Mouse (Mus musculus) granulocyte monocyte progenitor cell, adult 5-6 weeks (primary cell): ENCODE measurements around the gene Iqch. TPM values are rescaled to one million over a fixed set of nuclear protein-coding genes. Genes with fewer than 3 reads are reported as not detected.

Experiments used
- ATAC-seq: replicated peaks from 2 replicates; pipeline ENCODE4 v1.8.0; 2016; ENCODE audit warnings: mild to moderate bottlenecking, moderate TSS enrichment, inconsistent platforms; ENCODE audit not compliant: poor library complexity, severe bottlenecking
- total RNA-seq, 2 experiments: library from RNA; stranded (forward) in 1 of 2; stranded (reverse) in 1 of 2; fragments of 200-712, 200-1000 nt in 1 of 2; fragments of >200 nt in 1 of 2; fragmentation: Nextera tagmentation in 1 of 2; gene quantifications; 2 replicates each; pipeline ENCODE4 v1.2.3; 2014 to 2017

Gene Iqch
- total RNA-seq, 2 experiments from 2014 or later = not detected

DNA sequence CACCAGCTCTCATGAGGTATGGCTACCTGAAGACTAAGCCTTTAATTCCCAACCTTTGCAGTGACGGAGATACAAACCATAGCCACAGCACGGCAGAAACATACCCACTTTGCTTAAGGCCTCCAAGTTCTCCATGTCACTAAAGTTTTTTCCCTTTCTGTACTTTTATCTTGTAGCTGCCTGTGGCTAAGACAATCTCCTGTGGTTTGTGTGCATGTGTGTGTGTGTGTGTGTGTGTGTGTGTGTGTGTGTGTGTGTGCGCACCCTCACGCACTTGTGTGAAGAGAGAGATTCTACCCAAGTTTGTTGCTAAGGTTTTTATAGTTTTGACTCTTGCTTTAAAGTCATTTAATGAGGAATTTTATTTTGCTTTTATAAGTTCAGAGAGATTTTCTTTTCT, 219.5 kb downstream of the Iqch start:
- no peak for ATAC-seq

DNA sequence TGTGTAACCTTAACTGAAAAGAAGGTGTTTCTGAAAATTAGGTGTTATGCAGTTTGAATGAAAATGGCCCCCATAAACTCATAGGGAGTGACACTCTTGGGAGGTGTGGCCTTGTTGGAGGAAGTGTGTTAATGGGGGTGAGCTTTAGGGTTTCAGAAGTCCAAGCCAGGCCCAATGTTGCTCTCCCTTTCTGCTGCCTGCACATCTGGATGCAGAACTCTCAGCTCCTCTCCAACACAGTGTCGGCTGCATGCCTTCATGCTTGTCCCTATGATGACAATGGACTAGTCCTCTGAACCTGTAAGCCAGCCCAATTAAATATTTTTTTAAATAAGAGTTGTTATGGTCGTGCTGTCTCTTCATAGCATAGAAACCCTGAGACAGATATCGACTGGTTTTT, 222.0 kb downstream of the Iqch start:
- no peak for ATAC-seq

DNA sequence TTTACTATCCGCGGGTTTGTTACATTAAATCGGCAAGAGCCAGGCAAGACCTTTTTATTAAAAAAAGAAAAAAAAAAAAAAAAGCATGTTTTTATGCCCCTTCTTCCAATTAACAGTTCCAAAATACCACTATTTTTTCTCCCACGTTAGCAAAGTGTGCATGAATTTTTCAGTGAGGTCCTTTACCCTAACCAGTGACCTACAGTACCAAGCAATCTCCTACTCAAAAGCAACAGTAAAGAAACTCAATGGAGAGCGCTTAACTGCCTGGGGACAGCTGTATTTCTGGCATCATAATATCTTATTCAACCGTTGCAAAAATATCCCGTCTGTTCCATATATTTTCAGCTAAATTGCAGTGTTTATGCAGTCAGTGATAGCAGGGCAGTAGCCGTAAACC, 224.1 kb downstream of the Iqch start:
- ATAC-seq = no peak

DNA sequence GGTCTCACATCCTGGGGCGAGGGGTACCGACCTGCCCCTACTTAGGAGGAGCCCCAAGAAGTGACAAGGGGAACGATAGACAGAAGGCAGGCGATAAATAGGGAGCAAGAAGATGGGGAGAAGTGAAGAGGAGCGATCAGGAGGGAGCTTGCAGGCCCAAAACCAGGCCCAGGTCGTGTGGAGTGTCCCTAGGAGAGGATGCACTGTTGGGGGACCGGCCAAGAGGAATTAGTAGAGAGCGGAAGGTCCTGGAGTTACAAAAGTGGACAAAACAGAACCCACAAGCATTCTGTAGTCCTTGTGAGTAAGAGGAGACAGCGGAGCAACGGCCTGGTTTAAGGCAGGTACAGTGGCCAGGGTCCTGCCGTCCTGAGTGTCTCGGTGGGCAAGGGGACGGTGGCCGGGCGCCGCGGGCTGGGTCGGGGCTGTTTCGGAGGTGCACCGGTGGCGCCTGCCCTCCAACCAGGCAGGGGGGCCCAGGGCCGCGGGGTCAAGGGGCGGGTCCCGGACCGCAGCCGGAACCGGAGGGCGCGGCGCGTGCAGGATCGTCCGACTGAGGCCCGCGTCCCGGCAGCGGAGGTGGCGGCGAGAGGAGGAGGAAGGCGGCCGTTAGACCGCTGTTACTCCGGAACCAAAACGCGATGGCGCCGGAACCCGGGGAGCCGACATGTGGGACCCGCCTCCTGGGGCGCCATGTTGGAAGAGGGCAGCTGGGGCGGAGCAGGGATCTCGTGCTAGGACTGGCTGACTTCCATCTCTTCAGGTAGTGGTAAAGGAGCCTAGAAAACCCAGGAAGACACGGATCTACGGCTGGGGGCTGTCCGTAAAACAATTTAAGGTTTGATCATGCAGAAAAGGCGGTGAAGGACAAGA, 224.8 kb downstream of the Iqch start, which contains the start of gene Map2k5:
Map2k5 (minus strand) TSS at position 633 of the 873 bp plus-strand sequence.
- ATAC-seq = peak; percentile 96

DNA sequence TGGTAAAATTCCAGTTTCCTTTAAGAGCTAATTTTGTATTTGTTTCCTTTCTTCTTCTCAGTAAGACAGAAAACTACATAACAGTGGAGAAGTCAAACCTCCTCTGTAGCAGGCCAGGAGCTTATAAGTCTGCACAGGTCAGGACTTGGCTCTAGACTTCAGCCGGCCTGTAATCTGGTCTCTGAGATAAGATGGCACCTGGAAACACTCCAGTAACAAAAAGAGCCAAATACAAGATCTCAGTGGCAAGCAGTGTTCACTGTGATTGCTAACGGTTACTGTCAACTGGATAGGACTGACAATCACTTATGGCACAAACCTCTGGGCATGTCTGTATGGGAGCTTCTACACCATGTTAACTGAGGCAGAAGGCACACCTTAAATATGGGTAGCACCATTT, 229.0 kb downstream of the Iqch start:
- ATAC-seq = no peak

GRCm38 (mm10) chr9:63372541-63372940, 229.8 kb downstream of the Iqch start:
- no peak for ATAC-seq

Other genes starting within 250 kb of the Iqch start
- 27.2 and 35.3 TPM in 2 replicates for gene Map2k5, start 224.6 kb downstream of the Iqch start, total RNA-seq (2014; fragmentation: Nextera tagmentation)
- 21.3 and 33.0 TPM in 2 replicates for gene Map2k5, start 224.6 kb downstream of the Iqch start, total RNA-seq (2017)
- gene 2300009A05Rik, start 203.2 kb downstream of the Iqch start, total RNA-seq (2014; fragmentation: Nextera tagmentation) = 26.9 and 27.9 TPM in 2 replicates
- gene 2300009A05Rik, start 203.2 kb downstream of the Iqch start, total RNA-seq (2017) = 7.7 and 11.0 TPM in 2 replicates
- 24.9 and 30.8 TPM in 2 replicates for gene Aagab, start 167 bp upstream of the Iqch start, total RNA-seq (2014; fragmentation: Nextera tagmentation)
- 35.8 and 57.0 TPM in 2 replicates for gene Aagab, start 167 bp upstream of the Iqch start, total RNA-seq (2017)
- gene Smad3, start 155.5 kb upstream of the Iqch start, total RNA-seq (2014; fragmentation: Nextera tagmentation) = 12.6 and 21.3 TPM in 2 replicates
- gene Smad3, start 155.5 kb upstream of the Iqch start, total RNA-seq (2017) = 11.6 and 24.7 TPM in 2 replicates